Mouse (Mus musculus): ENCODE data around the gene Rab11fip4. TPM values are rescaled to one million over a fixed set of nuclear protein-coding genes. Genes with fewer than 3 reads are reported as not detected.

The Rab11fip4 gene
- polyA plus RNA-seq, 1 experiment from 2014 or later = 10.7 TPM

GRCm38 (mm10) chr11:79610454-79610853 is 19.4 kb downstream of the Rab11fip4 start:
- Histone ChIP-seq H3K36me3 (ENCODE audit: control insufficient read depth, insufficient read depth, low read length) (no peaks in the 10 kb centered on the region), H3K9me3 (ENCODE audit: control insufficient read depth, low read length) (no peaks in the 10 kb centered on the region), H3K27me3 (ENCODE audit: control insufficient read depth, insufficient read depth, low read length) (no peaks in the 10 kb centered on the region), H3K27ac (replicated peaks; ENCODE audit: low read depth, low read length) (no peak overlapping the region), H3K4me1 (ENCODE audit: control insufficient read depth, insufficient read depth, low read length) (peaks cover 24% of the 10 kb centered on the region), H3K4me3 (ENCODE audit: low read depth, low read length) (no peak overlapping the region), H3K4me2 (ENCODE audit: low read depth, severe bottlenecking) (no peak overlapping the region; the same call in 1 of the 2 replicates), H3K9ac (ENCODE audit: low read length) (no peak overlapping the region)
- DNase-seq (ENCODE audit: low spot score) = no peak
- WGBS = 54% methylated on average over 2 of the region's 2 CpGs
- ATAC-seq (ENCODE audit: insufficient number of reproducible peaks, low FRiP score, low TSS enrichment, low read depth) = no peak

- H3K9ac ChIP-seq (ENCODE audit: low read length) = no peak overlapping the region
- 13% methylated on average over 13 of the region's 13 CpGs for WGBS
- peaks cover 24% of the 10 kb centered on the region for H3K4me1 ChIP-seq (ENCODE audit: control insufficient read depth, insufficient read depth, low read length)
- no peak overlapping the region; the same call in 1 of the 2 replicates for H3K4me2 ChIP-seq (ENCODE audit: low read depth, severe bottlenecking)
- no peaks in the 10 kb centered on the region for H3K27me3 ChIP-seq (ENCODE audit: control insufficient read depth, insufficient read depth, low read length)
- no peaks in the 10 kb centered on the region for H3K36me3 ChIP-seq (ENCODE audit: control insufficient read depth, insufficient read depth, low read length)
- no peak overlapping the region for H3K4me3 ChIP-seq (ENCODE audit: low read depth, low read length)
- no peak overlapping the region; the same call in 1 of the 2 replicates for H3K27ac ChIP-seq (replicated peaks; ENCODE audit: low read depth, low read length)
- DNase-seq (ENCODE audit: low spot score) = no peak
- no peaks in the 10 kb centered on the region for H3K9me3 ChIP-seq (ENCODE audit: control insufficient read depth, low read length)
- no peak for ATAC-seq (ENCODE audit: insufficient number of reproducible peaks, low FRiP score, low TSS enrichment, low read depth)
Measured at GRCm38 (mm10) chr11:79611011-79611666, 20.1 kb downstream of the Rab11fip4 start.

- H3K36me3 ChIP-seq (ENCODE audit: control insufficient read depth, insufficient read depth, low read length) = no peaks in the 10 kb centered on the region
- 4% methylated on average over 1 of the region's 1 CpGs for WGBS
- H3K9ac ChIP-seq (ENCODE audit: low read length) = no peak overlapping the region
- H3K27me3 ChIP-seq (ENCODE audit: control insufficient read depth, insufficient read depth, low read length) = no peaks in the 10 kb centered on the region
- H3K4me2 ChIP-seq (ENCODE audit: low read depth, severe bottlenecking) = no peak overlapping the region
- H3K4me3 ChIP-seq (ENCODE audit: low read depth, low read length) = no peak overlapping the region
- no peaks in the 10 kb centered on the region for H3K9me3 ChIP-seq (ENCODE audit: control insufficient read depth, low read length)
- DNase-seq (ENCODE audit: low spot score) (no peak), ATAC-seq (ENCODE audit: insufficient number of reproducible peaks, low FRiP score, low TSS enrichment, low read depth) (no peak)
- no peak overlapping the region for H3K27ac ChIP-seq (replicated peaks; ENCODE audit: low read depth, low read length)
- peaks cover 24% of the 10 kb centered on the region for H3K4me1 ChIP-seq (ENCODE audit: control insufficient read depth, insufficient read depth, low read length)
Measured at GRCm38 (mm10) chr11:79612046-79612600, 21.1 kb downstream of the Rab11fip4 start.

- ATAC-seq (ENCODE audit: insufficient number of reproducible peaks, low FRiP score, low TSS enrichment, low read depth) (no peak), DNase-seq (ENCODE audit: low spot score) (no peak)
- peaks cover 24% of the 10 kb centered on the region for H3K4me1 ChIP-seq (ENCODE audit: control insufficient read depth, insufficient read depth, low read length)
- no peak overlapping the region for H3K4me2 ChIP-seq (ENCODE audit: low read depth, severe bottlenecking)
- no peak overlapping the region for H3K4me3 ChIP-seq (ENCODE audit: low read depth, low read length)
- 61% methylated on average over 3 of the region's 3 CpGs for WGBS
- no peak overlapping the region for H3K9ac ChIP-seq (ENCODE audit: low read length)
- H3K27me3 ChIP-seq (ENCODE audit: control insufficient read depth, insufficient read depth, low read length) = no peaks in the 10 kb centered on the region
- H3K9me3 ChIP-seq (ENCODE audit: control insufficient read depth, low read length) = no peaks in the 10 kb centered on the region
- no peaks in the 10 kb centered on the region for H3K36me3 ChIP-seq (ENCODE audit: control insufficient read depth, insufficient read depth, low read length)
- no peak overlapping the region for H3K27ac ChIP-seq (replicated peaks; ENCODE audit: low read depth, low read length)
Measured at GRCm38 (mm10) chr11:79613084-79613483, 22.1 kb downstream of the Rab11fip4 start.

- 50% methylated on average over 4 of the region's 4 CpGs for WGBS
- H3K4me1 ChIP-seq (ENCODE audit: control insufficient read depth, insufficient read depth, low read length) = peaks cover 24% of the 10 kb centered on the region
Measured at GRCm38 (mm10) chr11:79613711-79614110, 22.7 kb downstream of the Rab11fip4 start.

GRCm38 (mm10) chr11:79614880-79615279 is 23.9 kb downstream of the Rab11fip4 start:
- Histone ChIP-seq H3K27me3 (ENCODE audit: control insufficient read depth, insufficient read depth, low read length) (no peaks in the 10 kb centered on the region), H3K9me3 (ENCODE audit: control insufficient read depth, low read length) (no peaks in the 10 kb centered on the region), H3K4me1 (ENCODE audit: control insufficient read depth, insufficient read depth, low read length) (peaks cover 24% of the 10 kb centered on the region), H3K4me2 (ENCODE audit: low read depth, severe bottlenecking) (no peak overlapping the region), H3K4me3 (ENCODE audit: low read depth, low read length) (no peak overlapping the region), H3K9ac (ENCODE audit: low read length) (no peak overlapping the region), H3K27ac (replicated peaks; ENCODE audit: low read depth, low read length) (no peak overlapping the region), H3K36me3 (ENCODE audit: control insufficient read depth, insufficient read depth, low read length) (no peaks in the 10 kb centered on the region)
- ATAC-seq (ENCODE audit: insufficient number of reproducible peaks, low FRiP score, low TSS enrichment, low read depth) (no peak), DNase-seq (ENCODE audit: low spot score) (no peak)
- WGBS = 80% methylated on average over 3 of the region's 3 CpGs

More at GRCm38 (mm10) chr11:79613711-79614110, 22.7 kb downstream of the Rab11fip4 start:
- H3K27me3 ChIP-seq (ENCODE audit: control insufficient read depth, insufficient read depth, low read length) = no peaks in the 10 kb centered on the region
- ATAC-seq (ENCODE audit: insufficient number of reproducible peaks, low FRiP score, low TSS enrichment, low read depth) (no peak), DNase-seq (ENCODE audit: low spot score) (no peak)
- H3K9ac ChIP-seq (ENCODE audit: low read length) = no peak overlapping the region
- no peak overlapping the region for H3K4me3 ChIP-seq (ENCODE audit: low read depth, low read length)
- H3K36me3 ChIP-seq (ENCODE audit: control insufficient read depth, insufficient read depth, low read length) = no peaks in the 10 kb centered on the region
- no peak overlapping the region for H3K27ac ChIP-seq (replicated peaks; ENCODE audit: low read depth, low read length)
- H3K4me2 ChIP-seq (ENCODE audit: low read depth, severe bottlenecking) = no peak overlapping the region
- no peaks in the 10 kb centered on the region for H3K9me3 ChIP-seq (ENCODE audit: control insufficient read depth, low read length)

DNA sequence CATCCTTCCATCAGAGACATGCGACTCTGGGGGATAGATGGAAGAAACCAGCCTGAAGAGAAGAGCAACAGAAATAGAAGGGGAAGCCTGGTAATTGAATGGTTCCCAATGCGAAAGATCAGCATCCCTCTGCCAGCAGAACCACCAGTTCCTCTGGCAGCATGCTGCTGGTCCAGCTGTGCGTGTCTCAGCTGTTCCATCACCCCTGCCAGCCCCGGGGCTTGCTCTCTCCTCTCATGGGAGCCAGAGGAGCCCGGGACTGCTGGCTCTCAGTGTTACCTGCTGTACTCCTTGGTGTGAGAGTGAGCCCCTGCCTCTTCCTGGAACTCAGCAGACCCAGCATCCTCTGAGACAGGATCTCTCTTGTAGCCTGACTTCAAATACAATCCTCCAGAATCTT is 24.9 kb downstream of the Rab11fip4 start:
- Histone ChIP-seq H3K4me2 (ENCODE audit: low read depth, severe bottlenecking) (no peak overlapping the region), H3K4me3 (ENCODE audit: low read depth, low read length) (no peak overlapping the region), H3K36me3 (ENCODE audit: control insufficient read depth, insufficient read depth, low read length) (no peaks in the 10 kb centered on the region), H3K27me3 (ENCODE audit: control insufficient read depth, insufficient read depth, low read length) (no peaks in the 10 kb centered on the region), H3K9me3 (ENCODE audit: control insufficient read depth, low read length) (no peaks in the 10 kb centered on the region), H3K27ac (replicated peaks; ENCODE audit: low read depth, low read length) (no peak overlapping the region), H3K4me1 (ENCODE audit: control insufficient read depth, insufficient read depth, low read length) (peaks cover 18% of the 10 kb centered on the region), H3K9ac (ENCODE audit: low read length) (no peak overlapping the region)
- ATAC-seq (ENCODE audit: insufficient number of reproducible peaks, low FRiP score, low TSS enrichment, low read depth) = no peak
- DNase-seq (ENCODE audit: low spot score) = no peak
- 53% methylated on average over 5 of the region's 5 CpGs for WGBS

DNA sequence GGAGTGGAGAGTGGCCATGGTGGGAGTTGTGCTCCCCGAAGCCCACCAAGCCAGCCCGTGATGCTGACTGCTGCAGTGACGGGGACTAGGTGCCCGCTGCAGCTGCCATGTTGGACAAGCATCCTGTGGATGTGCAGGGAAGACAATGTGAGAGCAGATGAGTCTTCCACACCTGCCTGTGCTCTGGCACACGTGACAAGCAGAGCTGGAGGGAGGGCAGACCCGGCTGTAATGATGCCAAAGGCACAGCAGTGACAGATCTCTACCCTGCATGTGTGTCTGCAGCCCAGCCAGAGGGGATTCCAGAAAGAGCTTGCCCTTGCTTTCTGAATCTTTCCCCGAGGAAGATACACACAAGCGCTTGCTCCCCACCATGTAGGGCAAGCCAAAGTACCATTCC is 27.0 kb downstream of the Rab11fip4 start:
- no peak overlapping the region for H3K27ac ChIP-seq (replicated peaks; ENCODE audit: low read depth, low read length)
- no peak for ATAC-seq (ENCODE audit: insufficient number of reproducible peaks, low FRiP score, low TSS enrichment, low read depth)

More for the DNA sequence above, 27.0 kb downstream of the Rab11fip4 start:
- WGBS = 89% methylated on average over 8 of the region's 8 CpGs
- Histone ChIP-seq H3K27me3 (ENCODE audit: control insufficient read depth, insufficient read depth, low read length) (no peaks in the 10 kb centered on the region), H3K4me1 (ENCODE audit: control insufficient read depth, insufficient read depth, low read length) (peaks cover 2% of the 10 kb centered on the region; the same call in 1 of the 2 replicates), H3K9me3 (ENCODE audit: control insufficient read depth, low read length) (no peaks in the 10 kb centered on the region), H3K9ac (ENCODE audit: low read length) (no peak overlapping the region), H3K4me2 (ENCODE audit: low read depth, severe bottlenecking) (no peak overlapping the region), H3K4me3 (ENCODE audit: low read depth, low read length) (no peak overlapping the region), H3K36me3 (ENCODE audit: control insufficient read depth, insufficient read depth, low read length) (no peaks in the 10 kb centered on the region)
- DNase-seq (ENCODE audit: low spot score) = no peak
